Mouse (Mus musculus) heart, adult 9 months (tissue): Measurements from ENCODE around the gene Mlh3.
A peak's percentile ranks its signal among the peaks of the same experiment; 100 is the strongest.

ENCODE experiments used
- DNase-seq, 2 experiments: peaks; one replicate each; pipeline ENCODE4 v3.0.0; 2022; ENCODE audit warnings: low spot score in 2 of 2

Mlh3 gene

GRCm38 (mm10) chr12:85192461-85193108 is 77.8 kb downstream of the Mlh3 start:
- peak; percentile 84 to 87 for DNase-seq

DNA sequence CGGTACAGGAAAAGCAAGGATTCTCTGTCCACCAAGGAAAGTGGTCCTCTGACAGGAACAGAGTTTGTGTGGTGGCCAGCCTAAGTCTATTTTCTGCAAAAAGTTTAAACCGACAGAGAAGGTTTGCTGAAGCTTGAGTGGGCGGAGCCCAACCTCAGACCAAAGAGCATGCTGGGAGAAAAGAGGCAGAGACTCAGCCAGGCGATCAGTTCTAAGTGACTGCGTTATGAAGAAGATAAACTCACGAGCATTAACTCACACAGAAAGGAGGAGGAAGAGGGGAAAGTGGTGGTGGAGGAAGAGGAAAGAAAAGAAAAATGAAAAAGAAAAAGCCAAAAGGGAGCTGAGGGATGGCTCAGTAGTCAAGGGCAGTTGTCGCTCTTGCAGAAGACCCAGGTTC is 80.1 kb downstream of the Mlh3 start:
- DNase-seq: no peak

GRCm38 (mm10) chr12:85186361-85186760 is 84.0 kb downstream of the Mlh3 start:
- no peak for DNase-seq

GRCm38 (mm10) chr12:85185810-85186209 is 84.6 kb downstream of the Mlh3 start:
- DNase-seq: peak; percentile 71 to 74
